Mouse (Mus musculus): ENCODE measurements around the gene Syne1. TPM values are rescaled to one million over a fixed set of nuclear protein-coding genes. Genes with fewer than 3 reads are reported as not detected.

The Syne1 gene
- polyA plus RNA-seq, 1 experiment, result 4.3 TPM

DNA sequence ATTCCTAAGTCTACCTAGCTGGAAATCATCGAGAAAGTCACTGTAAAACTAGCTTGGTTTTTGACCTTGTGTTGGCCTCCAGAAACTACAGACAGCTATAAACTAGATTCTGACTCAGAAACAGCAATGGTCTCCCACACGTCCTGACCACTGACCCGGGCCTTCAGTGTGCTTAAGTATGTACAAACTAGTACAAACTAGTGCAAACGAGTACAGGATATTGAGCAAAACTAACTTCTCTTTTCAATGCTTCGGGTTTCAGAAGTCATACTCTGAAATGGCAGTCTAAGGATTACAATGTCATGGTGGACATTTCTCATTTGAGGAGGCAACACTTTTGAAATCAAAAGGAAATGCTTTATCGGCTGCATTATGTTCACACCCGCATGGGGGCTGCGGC, 506.8 kb downstream of the Syne1 start:
- no peak for DNase-seq (ENCODE audit: low read depth, low spot score)
- 86% methylated on average over 8 of the region's 8 CpGs for WGBS

DNA sequence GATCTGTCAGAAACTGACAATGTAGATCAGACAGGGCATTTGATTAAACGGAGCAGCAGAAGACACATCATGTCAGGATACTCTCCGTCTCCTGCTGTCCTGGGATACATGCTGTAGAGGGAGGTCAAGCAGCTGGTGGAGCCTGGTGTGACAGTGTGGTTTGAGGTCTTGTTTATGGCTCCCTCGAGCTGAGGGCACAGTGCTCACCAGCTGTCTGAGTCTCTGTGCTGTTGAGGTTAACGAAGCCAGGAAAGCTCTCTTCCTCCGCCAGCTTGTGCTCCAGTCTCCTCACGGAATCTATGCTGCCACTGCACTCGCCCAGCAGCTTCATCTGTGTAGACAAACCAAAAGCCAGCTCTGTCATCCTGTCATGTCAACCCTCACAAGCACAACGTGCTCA, 510.0 kb downstream of the Syne1 start:
- 72% methylated on average over 8 of the region's 8 CpGs for WGBS
- no peak for DNase-seq (ENCODE audit: low read depth, low spot score)

DNA sequence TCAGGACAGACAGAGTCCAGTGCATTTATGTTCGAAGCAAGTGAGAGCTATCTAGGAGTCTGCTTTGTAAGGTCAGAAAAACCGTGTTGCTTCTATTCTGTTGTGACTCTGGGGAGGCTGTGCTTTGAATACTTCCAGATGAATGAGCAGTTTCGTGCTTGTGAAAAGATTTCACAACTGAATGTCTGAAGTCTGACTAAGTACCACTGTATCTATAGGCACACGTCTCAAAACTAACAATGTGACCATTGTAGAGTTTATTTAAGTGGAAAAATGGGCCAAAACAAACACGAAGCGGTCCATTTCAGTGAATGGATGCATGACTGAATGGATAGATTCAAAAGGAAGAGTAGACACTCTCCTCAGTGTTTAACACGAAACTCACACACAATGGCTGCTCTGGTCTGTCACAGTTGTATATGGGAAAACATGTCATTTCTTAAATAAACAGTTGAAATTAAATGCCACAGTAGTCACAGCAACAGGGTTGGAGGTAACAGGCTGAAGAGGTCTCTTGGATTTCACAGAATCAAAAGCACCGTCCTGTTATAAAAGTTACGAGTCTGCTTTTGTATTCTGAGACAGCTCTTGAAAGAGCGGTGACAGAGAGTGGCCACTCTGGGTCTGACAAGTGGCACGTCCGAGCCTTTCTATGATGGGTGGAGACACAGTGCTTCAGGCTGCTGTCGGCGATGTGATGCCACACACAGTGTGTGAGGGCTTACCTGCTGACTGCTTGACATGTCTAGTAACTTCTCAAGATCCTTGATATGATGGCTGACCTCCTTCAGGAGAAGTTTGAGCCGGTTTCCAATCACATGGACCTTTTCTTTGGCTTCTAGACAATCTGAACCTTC, 518.9 kb downstream of the Syne1 start:
- no peak for DNase-seq (ENCODE audit: low read depth, low spot score)
- 80% methylated on average over 15 of the region's 15 CpGs for WGBS

DNA sequence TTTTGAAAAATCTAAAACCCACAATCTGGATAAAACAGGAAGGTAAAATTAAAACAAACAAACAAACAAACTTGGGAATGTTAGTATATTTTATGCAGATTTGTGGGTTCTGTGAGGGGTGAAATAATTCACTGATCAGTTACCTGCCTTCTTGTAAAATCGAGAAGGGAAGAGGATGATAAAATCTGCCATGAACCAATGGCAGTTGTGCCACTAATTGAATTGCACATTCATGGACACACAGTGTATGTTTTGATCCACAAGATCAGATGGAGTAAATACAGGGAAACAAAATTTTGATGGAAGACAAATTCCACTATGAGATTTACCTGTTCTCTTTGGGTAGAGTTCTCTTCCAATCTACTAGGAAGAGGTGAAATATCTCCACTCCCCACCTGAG, 521.4 kb downstream of the Syne1 start:
- DNase-seq (ENCODE audit: low read depth, low spot score), result no peak
- WGBS, result 84% methylated on average over 1 of the region's 1 CpGs

DNA sequence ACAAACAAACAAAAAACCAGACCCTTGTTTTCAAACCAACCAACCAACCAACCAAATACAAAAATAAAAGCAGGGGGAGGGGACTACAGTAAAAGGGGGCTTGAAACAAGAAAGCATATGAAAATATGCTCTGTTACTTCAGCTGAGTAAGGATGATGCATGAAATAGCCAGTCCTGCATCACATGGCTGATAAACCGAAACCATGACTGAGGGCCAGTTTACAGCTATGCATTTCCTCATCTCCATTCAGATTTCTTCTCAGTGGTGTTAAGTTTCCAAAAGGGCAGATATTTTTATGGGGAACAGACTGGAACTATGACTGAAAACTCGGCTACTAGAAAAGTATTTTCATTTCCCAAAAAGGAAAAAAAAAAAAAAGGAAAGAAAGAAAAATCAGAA, 522.1 kb downstream of the Syne1 start:
- 61% methylated on average over 2 of the region's 2 CpGs for WGBS

DNA sequence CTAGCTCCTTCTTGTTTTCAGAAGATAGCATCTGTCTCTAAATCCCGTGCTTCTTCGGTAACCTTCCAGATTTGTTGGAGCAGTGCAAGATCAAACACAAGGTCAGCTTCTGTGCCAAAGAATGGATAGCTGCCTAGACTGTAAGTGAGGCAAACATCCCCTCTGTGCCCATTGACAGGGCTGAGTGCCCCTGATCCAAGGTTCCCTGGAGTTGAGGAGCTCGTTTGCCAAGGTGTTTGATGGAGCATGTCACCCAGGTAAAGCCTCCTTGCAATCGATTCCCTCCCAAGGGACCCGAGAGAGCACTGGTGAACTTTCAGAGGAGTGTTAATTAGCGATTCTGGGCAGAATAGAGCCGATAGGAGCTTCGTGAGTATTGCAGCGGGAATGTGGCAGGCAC, 523.0 kb downstream of the Syne1 start:
- WGBS, result 86% methylated on average over 9 of the region's 9 CpGs
- no peak for DNase-seq (ENCODE audit: low read depth, low spot score)

More for the DNA sequence above, 522.1 kb downstream of the Syne1 start:
- DNase-seq (ENCODE audit: low read depth, low spot score), result no peak

DNA sequence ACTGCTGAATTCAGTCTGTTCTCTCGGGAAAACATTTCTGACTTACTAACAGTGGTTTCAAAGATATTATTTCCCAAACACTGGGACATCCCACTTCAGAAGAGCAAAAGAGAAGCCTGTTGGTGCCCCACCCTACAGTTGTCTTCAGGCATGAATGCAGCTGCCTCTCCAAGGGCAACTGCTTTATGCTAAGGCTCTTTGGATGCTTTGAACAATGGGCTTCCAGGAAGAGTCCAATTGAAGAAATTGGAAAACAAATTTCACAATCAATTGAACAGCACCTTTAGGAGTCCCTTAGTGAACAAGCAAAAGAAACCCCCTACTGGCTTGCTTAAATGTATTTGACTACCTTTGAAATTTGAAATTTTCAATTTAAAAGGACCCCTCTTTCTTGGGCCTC, 524.1 kb downstream of the Syne1 start:
- 86% methylated on average over 1 of the region's 1 CpGs for WGBS

DNA sequence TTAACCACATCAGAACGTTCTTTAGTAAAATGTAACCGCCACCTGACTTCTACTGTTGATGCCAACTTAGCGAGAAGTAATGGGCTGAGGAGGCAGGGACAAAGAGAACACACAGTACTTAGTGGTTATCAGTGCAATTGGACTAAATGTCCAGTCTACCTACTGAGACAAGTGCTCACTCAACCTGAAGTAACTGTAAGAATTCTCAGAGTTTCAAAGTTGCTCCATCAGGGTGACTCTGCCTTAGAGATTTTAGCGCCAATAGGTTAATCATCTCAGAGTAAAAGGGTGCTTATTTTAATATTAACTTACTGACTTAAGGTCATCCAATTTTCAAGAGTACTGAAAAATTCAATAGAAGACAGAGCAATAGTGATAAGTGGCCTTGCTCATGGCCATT, 525.4 kb downstream of the Syne1 start:
- 96% methylated on average over 4 of the region's 4 CpGs for WGBS
- no peak for DNase-seq (ENCODE audit: low read depth, low spot score)

More for the DNA sequence above, 524.1 kb downstream of the Syne1 start:
- no peak for DNase-seq (ENCODE audit: low read depth, low spot score)

DNA sequence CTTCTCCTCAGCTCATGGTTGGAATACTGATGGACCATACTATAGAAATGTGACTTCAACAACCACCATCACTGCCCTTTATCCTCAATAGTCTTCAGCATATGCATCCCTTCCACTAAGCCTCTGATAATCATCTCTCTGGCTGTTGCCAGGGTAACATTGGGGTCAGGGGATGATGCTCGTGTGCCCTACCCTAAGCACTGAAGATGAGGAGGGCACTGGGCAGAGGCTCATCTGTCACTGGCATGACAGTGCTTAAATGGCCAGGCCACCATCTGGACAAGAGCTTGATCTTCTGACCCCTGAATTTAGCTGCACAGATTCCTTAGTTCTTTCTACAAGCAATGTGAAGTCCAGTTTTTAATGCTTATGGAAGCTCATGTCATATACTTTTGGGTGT, 534.1 kb downstream of the Syne1 start:
- DNase-seq (ENCODE audit: low read depth, low spot score), result no peak
- WGBS, result 66% methylated on average over 1 of the region's 1 CpGs

DNA sequence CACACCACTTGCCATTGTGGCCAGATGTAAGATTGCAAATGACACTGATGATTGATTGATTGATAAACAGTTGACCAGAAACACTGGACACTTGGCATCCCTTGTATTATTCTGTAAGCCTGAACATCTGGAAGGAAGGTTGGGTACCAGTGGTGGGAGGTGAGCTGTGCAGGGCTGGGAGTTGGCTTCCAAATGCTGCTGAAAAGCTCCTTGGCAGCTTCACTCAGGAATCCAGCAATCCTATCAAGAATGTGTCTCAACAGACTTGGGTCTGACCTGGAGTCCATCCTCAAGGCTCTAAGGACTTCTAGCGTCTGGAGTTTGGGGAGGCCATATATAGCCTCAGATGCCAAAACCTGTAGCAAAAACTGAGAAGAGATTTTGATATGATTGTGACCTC, 536.3 kb downstream of the Syne1 start:
- DNase-seq (ENCODE audit: low read depth, low spot score), result no peak
- 73% methylated on average over 1 of the region's 1 CpGs for WGBS

DNA sequence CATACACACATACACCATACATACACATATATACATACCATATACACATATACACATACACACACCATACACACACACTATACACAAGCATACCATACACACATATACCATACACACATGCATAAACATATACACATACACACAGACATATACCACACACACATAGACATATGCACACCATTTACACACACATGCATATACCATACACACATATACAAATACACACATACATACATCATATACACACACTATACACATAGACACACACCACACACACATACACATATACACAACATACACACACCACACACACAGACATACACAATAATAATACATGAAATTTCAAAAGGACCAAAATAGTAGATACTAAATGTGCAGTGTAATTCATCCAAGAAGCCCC, 539.3 kb downstream of the Syne1 start:
- no peak for DNase-seq (ENCODE audit: low read depth, low spot score)

DNA sequence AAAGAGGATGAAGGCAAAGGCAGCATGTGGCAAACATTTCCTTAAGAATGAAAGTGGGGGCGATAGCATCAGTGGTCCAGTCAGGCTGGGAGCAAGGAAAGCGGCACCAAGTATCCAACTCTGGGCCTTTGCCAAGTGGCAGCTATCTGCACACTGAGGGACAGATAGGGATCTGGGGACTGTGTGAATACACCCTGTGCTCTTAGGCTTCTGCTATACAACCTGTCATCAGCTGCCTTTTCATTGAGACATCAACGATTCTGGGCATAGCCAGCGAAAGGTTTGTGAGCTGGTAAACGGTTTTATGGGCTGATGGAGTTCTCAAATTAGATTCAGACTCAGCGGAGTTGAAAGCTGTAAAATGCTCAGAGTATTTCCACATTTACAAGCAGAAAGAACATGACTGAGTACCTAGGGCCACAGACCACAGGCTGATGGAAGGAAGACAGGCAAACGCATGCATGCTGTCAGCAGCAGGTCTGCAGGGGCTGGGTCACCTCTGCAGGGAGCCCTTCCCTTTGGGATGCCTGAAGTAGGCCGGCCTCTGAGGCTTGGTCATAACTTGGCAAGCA, 542.4 kb downstream of the Syne1 start:
- DNase-seq (ENCODE audit: low read depth, low spot score), result no peak
- 53% methylated on average over 8 of the region's 8 CpGs for WGBS

DNA sequence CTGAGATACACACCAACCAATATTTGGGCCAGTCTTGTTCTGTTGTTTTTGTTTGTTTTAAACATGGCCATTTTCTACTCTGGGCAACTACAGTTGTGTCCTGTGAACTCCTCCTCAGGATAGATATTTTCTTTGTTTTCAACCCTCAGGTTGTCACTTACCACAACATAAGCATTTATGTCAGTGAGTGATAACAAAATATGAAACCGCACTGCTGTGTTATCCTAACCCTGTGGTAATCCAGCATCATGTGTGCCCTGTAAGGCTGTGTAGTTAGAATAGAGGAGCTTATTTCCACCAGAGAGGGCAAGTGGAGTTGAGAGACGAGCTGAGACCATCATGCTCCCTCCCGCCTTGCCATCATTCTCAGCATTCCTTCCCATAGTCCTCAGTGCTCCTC, 554.7 kb downstream of the Syne1 start:
- DNase-seq (ENCODE audit: low read depth, low spot score), result no peak
- 82% methylated on average over 3 of the region's 3 CpGs for WGBS

DNA sequence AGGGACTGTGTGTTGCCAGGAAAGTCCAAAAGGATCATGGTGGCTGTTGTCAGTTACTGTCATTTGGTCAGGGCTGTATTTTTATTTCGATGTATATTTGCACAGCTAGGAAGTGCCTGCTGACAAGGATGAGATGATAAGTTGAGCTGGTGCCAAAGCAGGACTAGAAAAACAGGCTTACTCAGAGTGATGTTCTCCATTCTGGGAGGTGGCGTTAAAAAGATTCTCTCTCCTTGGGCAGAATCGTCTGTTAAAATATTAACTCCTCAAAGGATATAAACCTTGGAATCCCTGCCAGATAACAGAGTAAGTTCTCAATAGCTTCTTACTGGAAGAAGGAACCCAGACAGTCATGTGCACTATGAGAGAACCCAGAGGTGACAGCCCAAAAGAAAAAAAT, 557.5 kb downstream of the Syne1 start:
- WGBS, result 12% methylated on average over 3 of the region's 3 CpGs
- DNase-seq (ENCODE audit: low read depth, low spot score), result no peak

DNA sequence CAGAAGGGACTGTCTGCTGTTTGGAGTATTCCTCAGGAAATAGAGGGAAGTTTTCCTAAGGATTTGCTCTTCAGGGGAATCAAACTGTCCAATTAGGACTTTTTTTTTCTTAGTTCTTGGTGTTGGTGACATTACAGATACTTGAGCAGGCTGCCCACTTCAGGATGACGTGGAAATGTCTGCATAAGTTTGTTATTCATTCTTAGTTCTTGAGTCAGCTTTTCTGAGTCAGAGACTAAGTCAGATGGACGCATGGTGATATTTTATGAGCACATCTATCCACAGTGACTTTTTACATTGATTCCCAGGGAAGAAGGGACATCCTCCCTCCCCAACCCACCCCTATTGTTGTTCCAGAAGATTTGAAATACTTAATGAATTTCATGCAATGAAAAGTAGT, 567.4 kb downstream of the Syne1 start:
- WGBS, result 40% methylated on average over 2 of the region's 2 CpGs
- no peak for DNase-seq (ENCODE audit: low read depth, low spot score)

DNA sequence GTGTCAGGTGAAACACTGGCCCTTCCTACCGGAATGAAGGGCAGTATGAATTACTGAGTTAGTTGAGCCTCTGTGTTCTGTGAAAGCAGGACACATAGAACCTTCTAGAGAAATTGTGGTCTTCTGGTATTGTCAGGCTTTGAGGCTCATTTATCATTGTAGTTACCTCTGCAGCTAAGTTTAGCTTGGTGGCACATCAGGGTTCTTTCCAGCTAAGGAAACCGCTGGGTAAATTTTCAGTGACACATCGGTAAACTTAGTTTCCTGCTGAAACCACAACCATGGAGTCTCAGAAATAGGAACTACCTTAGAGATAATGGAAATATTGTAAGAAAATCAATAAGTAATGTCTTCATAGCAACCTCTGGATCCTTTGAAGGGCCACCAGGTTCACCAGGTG, 573.9 kb downstream of the Syne1 start:
- DNase-seq (ENCODE audit: low read depth, low spot score), result no peak
- WGBS, result 90% methylated on average over 3 of the region's 3 CpGs

DNA sequence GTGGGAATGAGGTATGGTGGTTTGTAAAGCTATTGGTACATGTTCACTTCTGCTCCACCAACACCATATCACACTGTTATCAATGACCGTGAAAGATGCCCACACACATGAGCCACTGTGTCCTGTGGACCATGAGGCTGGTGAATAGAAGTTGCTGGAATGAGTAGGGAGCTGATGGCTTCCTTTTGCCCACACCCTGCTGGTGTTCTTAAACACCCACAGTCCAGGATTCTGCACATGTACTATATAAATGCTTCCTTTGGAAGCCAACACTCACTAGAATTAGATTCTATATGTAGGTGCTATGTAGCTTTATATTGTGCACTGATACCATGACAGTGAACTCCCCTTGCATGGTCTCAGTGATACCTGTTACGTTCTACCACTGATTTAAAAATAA, 574.7 kb downstream of the Syne1 start:
- 87% methylated on average over 2 of the region's 2 CpGs for WGBS
- no peak for DNase-seq (ENCODE audit: low read depth, low spot score)

DNA sequence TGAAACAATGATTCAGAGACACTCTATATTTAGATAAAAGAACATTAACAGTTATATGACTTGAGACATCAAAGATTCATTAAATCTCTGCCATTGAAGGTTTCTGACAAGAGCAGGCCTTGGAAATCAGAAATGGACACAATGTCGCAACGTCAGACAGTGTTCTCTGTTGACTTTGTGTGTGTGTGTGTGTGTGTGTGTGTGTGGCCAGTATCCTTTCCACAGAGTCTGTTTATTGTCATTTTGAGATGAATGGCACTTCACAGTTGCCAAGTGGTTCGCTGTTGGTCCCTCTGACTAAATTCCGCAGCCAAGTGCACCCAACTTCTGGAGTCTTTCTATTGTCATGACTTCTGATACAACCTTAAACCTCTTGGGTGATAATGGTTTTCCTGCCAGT, 577.0 kb downstream of the Syne1 start:
- 85% methylated on average over 4 of the region's 4 CpGs for WGBS
- DNase-seq (ENCODE audit: low read depth, low spot score), result no peak

DNA sequence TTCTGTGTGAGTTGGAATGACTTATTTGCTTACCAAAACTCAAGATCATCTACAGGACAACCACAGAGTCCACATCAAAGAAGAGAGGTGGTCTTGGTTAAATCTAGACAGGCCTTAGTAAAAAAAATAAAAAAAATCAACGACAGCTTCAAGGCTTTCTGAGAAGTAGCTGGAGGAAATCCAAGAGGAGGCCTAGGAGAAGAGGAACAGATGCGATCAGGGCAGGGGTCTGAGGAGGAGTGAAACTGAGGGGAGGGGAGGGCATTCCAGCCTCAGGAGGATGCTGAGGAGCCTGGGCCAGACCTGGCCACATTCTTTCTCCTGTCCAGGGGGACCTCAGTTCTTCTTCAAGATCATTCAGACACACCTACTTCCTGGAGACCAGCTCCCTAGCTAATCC, 579.3 kb downstream of the Syne1 start:
- WGBS, result 47% methylated on average over 2 of the region's 2 CpGs
- DNase-seq (ENCODE audit: low read depth, low spot score), result no peak

DNA sequence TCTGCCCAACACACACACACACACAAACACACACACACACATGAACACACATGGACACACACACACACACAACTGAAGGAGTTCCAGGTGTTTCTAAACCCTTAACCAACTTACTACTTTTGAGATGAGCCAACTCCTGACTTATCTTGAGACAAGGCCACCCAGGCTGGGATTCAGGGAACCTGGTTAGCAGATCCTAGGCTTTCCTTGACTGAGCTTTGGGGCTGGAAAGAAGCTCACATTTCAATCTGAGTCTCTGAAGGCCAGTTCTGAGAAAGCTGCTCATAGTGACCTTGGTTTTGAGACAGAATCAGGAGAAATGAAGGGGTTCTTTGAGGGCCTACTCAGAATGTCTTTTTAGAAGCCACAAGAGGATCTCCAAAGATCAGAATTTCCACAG, 579.7 kb downstream of the Syne1 start:
- DNase-seq (ENCODE audit: low read depth, low spot score), result no peak

DNA sequence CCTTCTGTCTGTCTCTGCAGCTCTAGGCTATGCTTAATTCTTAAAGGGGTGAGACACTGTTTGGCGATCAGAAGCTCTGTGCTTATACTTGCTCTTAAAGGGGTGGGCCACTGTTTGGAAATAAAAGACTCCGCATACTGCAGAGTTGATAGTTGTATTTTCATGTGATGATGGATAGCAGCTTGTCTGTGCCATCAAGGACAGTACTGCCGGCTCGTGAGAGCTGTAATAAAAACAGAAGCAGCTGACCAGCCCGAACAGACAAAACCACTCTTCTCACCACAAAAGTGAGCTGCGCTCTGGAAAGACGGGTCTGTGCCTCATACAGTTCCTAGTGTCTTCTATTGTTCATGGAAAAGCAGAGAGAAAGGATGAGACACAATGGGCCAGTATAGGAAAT, 580.1 kb downstream of the Syne1 start:
- WGBS, result 55% methylated on average over 7 of the region's 7 CpGs
- DNase-seq (ENCODE audit: low read depth, low spot score), result no peak
